Mouse (Mus musculus) neural tube, embryonic 11.5 days (tissue): ENCODE data around the gene C2cd4d. TPM values are rescaled to one million over a fixed set of nuclear protein-coding genes. Genes with fewer than 3 reads are reported as not detected.
A peak's percentile ranks its signal among the peaks of the same experiment; 100 is the strongest.

Source experiments
- ATAC-seq: fragments of 200-750 bp; cut with Nextera tagmentation; 2 replicates; pipeline ENCODE4 v1.8.0; 2017; ENCODE audit warnings: moderate number of reproducible peaks, mild to moderate bottlenecking, moderate TSS enrichment, moderate library complexity; ENCODE audit not compliant: insufficient read depth, low FRiP score, low TSS enrichment
- DNase-seq: peaks from one replicate; pipeline ENCODE4 v3.0.0-alpha.2; 2015; ENCODE audit warnings: low spot score
- H3K27ac ChIP-seq: fragments of 300-500 bp; sonication (generic); 2 replicates; pipeline ENCODE4 v1.5.1; 2014; ENCODE audit warnings: low read depth, mild to moderate bottlenecking, low read length
- H3K27me3 ChIP-seq: fragments of 300-500 bp; sonication (generic); 2 replicates; pipeline ENCODE4 v1.6.1; 2014; ENCODE audit warnings: mild to moderate bottlenecking, low read length, mixed read lengths; ENCODE audit not compliant: control insufficient read depth, insufficient read depth
- H3K36me3 ChIP-seq: fragments of 300-500 bp; sonication (generic); 2 replicates; pipeline ENCODE4 v1.6.1; 2014; ENCODE audit warnings: mild to moderate bottlenecking, low read length, moderate library complexity, mixed read lengths; ENCODE audit not compliant: control insufficient read depth, insufficient read depth
- H3K4me1 ChIP-seq: fragments of 300-500 bp; sonication (generic); 2 replicates; pipeline ENCODE4 v1.6.1; 2014; ENCODE audit warnings: low read length, mixed read lengths; ENCODE audit not compliant: control insufficient read depth, insufficient read depth
- H3K4me2 ChIP-seq: fragments of 300-500 bp; sonication (generic); 2 replicates; pipeline ENCODE4 v1.6.1; 2014; ENCODE audit warnings: low read depth, mild to moderate bottlenecking, moderate library complexity
- H3K4me3 ChIP-seq: fragments of 300-500 bp; sonication (generic); 2 replicates; pipeline ENCODE4 v1.5.1; 2014; ENCODE audit warnings: low read depth, low read length
- H3K9ac ChIP-seq: fragments of 300-500 bp; sonication (generic); 2 replicates; pipeline ENCODE4 v1.6.1; 2014; ENCODE audit warnings: mild to moderate bottlenecking, low read length
- H3K9me3 ChIP-seq: fragments of 300-500 bp; sonication (generic); 2 replicates; pipeline ENCODE4 v1.6.1; 2016; ENCODE audit warnings: low read length; ENCODE audit not compliant: control insufficient read depth
- WGBS: fragments of 180-500 bp; shearing (Covaris S2); extraction: QIAGEN DNeasy Blood & Tissue Kit; methylation state at CpG from one replicate; pipeline ENCODE4 v1.1.7; 2014; 5-methylcytosine and 5-hydroxymethylcytosine counted together
- polyA plus RNA-seq: library from polyadenylated mRNA; unstranded; fragments of >200 nt; fragmentation: Nextera tagmentation; extraction: Ambion mirVana; gene quantifications from 2 replicates; pipeline ENCODE4 v1.2.1, GENCODE M21; 2014

C2cd4d gene
- polyA plus RNA-seq: 1.4 and 1.6 TPM in 2 replicates

- Histone ChIP-seq H3K27me3 (peaks cover 17% of the 10 kb centered on the region), H3K36me3 (no peaks in the 10 kb centered on the region), H3K4me1 (peaks cover 3% of the 10 kb centered on the region; the same call in 1 of the 2 replicates), H3K9ac (peak within 1 kb of the TSS; percentile 82), H3K4me3 (peak within 1 kb of the TSS; percentile 52), H3K9me3 (no peaks in the 10 kb centered on the region), H3K27ac (no peak within 1 kb of the TSS), H3K4me2 (peak within 1 kb of the TSS; percentile 83)
- 49% methylated on average over 7 of the region's 7 CpGs for WGBS
- no peak for ATAC-seq
- DNase-seq: no peak
Measured at GRCm38 (mm10) chr3:94362138-94362537, at the start of gene C2cd4d. Gene C2cd4d, plus strand, starts transcription at chr3:94362438.

- no peaks in the 10 kb centered on the region for H3K9me3 ChIP-seq
- no peak overlapping the region for H3K27ac ChIP-seq
- H3K36me3 ChIP-seq: no peaks in the 10 kb centered on the region
- WGBS: 55% methylated on average over 3 of the region's 3 CpGs
- no peak overlapping the region for H3K4me3 ChIP-seq
- ATAC-seq (no peak), DNase-seq (no peak)
- no peaks in the 10 kb centered on the region for H3K27me3 ChIP-seq
- no peak overlapping the region for H3K9ac ChIP-seq
- H3K4me2 ChIP-seq: no peak overlapping the region
- H3K4me1 ChIP-seq: no peaks in the 10 kb centered on the region
Measured at GRCm38 (mm10) chr3:94328681-94329080, 33.6 kb upstream of the C2cd4d start.

DNA sequence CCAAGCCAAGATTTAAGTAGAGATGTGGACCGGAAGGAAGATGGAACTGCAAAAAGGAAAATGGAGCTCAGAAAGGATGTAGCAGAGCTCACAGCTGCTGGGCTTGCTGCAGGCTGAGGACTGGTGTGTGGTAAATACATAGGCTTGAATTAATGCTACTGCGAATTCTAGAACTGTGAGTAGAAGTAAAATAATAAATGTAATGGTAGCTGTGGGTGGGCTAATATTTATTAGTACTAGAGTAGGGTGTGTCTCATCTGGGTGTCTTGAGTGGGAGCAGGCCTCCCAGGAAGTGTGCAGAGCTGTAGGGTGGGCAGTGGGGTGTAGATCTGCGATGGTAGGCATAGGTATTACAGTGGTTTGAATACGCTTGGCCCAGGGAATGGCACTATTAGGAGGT lies 27.8 kb upstream of the C2cd4d start:
- no peaks in the 10 kb centered on the region for H3K27me3 ChIP-seq
- ATAC-seq (no peak), DNase-seq (no peak)
- no peak overlapping the region for H3K4me2 ChIP-seq
- no peaks in the 10 kb centered on the region for H3K36me3 ChIP-seq
- no peak overlapping the region for H3K4me3 ChIP-seq
- H3K4me1 ChIP-seq: no peaks in the 10 kb centered on the region
- H3K27ac ChIP-seq: no peak overlapping the region
- H3K9ac ChIP-seq: no peak overlapping the region
- H3K9me3 ChIP-seq: no peaks in the 10 kb centered on the region
- 91% methylated on average over 4 of the region's 4 CpGs for WGBS

DNA sequence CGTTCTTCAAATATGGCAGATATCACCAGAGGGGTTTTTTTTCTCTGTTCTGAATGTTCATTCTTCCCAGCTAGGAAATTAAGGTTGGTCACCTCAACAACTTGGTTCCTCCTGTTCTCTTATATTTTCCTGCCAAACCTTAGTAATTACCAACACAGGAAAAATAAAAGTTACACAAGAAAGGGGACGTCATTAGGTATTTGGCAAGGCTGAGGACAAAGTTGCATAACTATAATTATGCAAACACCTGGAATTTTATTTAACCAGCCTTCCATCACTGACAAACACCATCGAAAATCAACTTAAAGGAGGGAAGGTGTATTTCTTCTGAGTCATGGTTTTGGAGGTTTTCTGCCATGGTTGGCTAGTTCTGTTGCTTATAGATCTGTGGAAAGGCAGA lies 23.7 kb upstream of the C2cd4d start:
- H3K27ac ChIP-seq: no peak overlapping the region
- no peaks in the 10 kb centered on the region for H3K9me3 ChIP-seq
- H3K9ac ChIP-seq: no peak overlapping the region
- no peak overlapping the region for H3K4me3 ChIP-seq
- 83% methylated on average over 3 of the region's 3 CpGs for WGBS
- no peaks in the 10 kb centered on the region for H3K27me3 ChIP-seq
- DNase-seq (no peak), ATAC-seq (no peak)
- H3K4me2 ChIP-seq: no peak overlapping the region
- no peaks in the 10 kb centered on the region for H3K4me1 ChIP-seq
- no peaks in the 10 kb centered on the region for H3K36me3 ChIP-seq

- H3K4me2 ChIP-seq: no peak within 1 kb of the TSS
- no peaks in the 10 kb centered on the region for H3K9me3 ChIP-seq
- ATAC-seq (no peak), DNase-seq (no peak)
- no peaks in the 10 kb centered on the region for H3K4me1 ChIP-seq
- no peak within 1 kb of the TSS for H3K9ac ChIP-seq
- H3K4me3 ChIP-seq: no peak within 1 kb of the TSS
- no peak within 1 kb of the TSS for H3K27ac ChIP-seq
- no peaks in the 10 kb centered on the region for H3K27me3 ChIP-seq
- WGBS: 73% methylated on average over 3 of the region's 3 CpGs
- no peaks in the 10 kb centered on the region for H3K36me3 ChIP-seq
Measured at GRCm38 (mm10) chr3:94341959-94342422, 20.2 kb upstream of the C2cd4d start, which contains the start of gene Them5. Gene Them5, plus strand, starts transcription at chr3:94342099.

DNA sequence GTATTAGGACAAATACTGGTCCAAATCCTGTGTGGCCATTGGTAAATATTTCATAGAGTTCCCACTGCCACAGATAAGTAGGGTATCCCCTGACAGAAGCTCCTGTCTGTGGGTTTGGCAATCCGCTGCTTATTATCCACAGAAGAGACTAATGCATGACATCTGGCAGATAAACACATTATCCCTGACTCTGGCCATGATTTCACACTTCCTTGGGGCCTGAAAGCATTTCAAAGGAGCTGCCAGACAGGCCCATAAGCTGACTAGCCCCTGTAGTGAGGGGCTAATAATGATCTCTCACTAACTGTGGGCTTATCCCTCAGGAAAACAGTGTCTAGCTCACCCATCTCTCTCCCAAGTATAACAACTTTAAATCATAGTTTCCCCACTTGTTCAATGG lies 19.7 kb upstream of the C2cd4d start:
- no peak overlapping the region for H3K4me2 ChIP-seq
- H3K4me1 ChIP-seq: no peaks in the 10 kb centered on the region
- no peaks in the 10 kb centered on the region for H3K27me3 ChIP-seq
- H3K9me3 ChIP-seq: no peaks in the 10 kb centered on the region
- no peaks in the 10 kb centered on the region for H3K36me3 ChIP-seq
- no peak overlapping the region for H3K9ac ChIP-seq
- no peak for ATAC-seq
- no peak overlapping the region for H3K27ac ChIP-seq
- H3K4me3 ChIP-seq: no peak overlapping the region
- no peak for DNase-seq
- 61% methylated on average over 1 of the region's 1 CpGs for WGBS

- H3K4me1 ChIP-seq: no peaks in the 10 kb centered on the region
- no peak overlapping the region for H3K9ac ChIP-seq
- ATAC-seq: no peak
- WGBS: 85% methylated on average over 2 of the region's 2 CpGs
- H3K27me3 ChIP-seq: no peaks in the 10 kb centered on the region
- H3K4me3 ChIP-seq: no peak overlapping the region
- H3K27ac ChIP-seq: no peak overlapping the region
- no peak for DNase-seq
- no peaks in the 10 kb centered on the region for H3K36me3 ChIP-seq
- no peaks in the 10 kb centered on the region for H3K9me3 ChIP-seq
- H3K4me2 ChIP-seq: no peak overlapping the region
Measured at GRCm38 (mm10) chr3:94344182-94344581, 18.1 kb upstream of the C2cd4d start.

GRCm38 (mm10) chr3:94344897-94345296 lies 17.3 kb upstream of the C2cd4d start:
- Histone ChIP-seq H3K9me3 (no peaks in the 10 kb centered on the region), H3K27me3 (no peaks in the 10 kb centered on the region), H3K4me3 (no peak overlapping the region), H3K27ac (no peak overlapping the region), H3K4me1 (no peaks in the 10 kb centered on the region), H3K4me2 (no peak overlapping the region), H3K9ac (no peak overlapping the region), H3K36me3 (no peaks in the 10 kb centered on the region)
- DNase-seq: no peak
- 84% methylated on average over 3 of the region's 3 CpGs for WGBS
- ATAC-seq: no peak

GRCm38 (mm10) chr3:94348146-94348545 lies 14.1 kb upstream of the C2cd4d start:
- no peaks in the 10 kb centered on the region for H3K4me1 ChIP-seq
- no peaks in the 10 kb centered on the region for H3K9me3 ChIP-seq
- no peak for DNase-seq
- no peak for ATAC-seq
- no peaks in the 10 kb centered on the region for H3K27me3 ChIP-seq
- H3K4me3 ChIP-seq: no peak overlapping the region
- no peak overlapping the region for H3K27ac ChIP-seq
- no peak overlapping the region for H3K4me2 ChIP-seq
- no peak overlapping the region for H3K9ac ChIP-seq
- no peaks in the 10 kb centered on the region for H3K36me3 ChIP-seq
- WGBS: 79% methylated on average over 2 of the region's 2 CpGs
